Mouse (Mus musculus) erythroblast, embryonic 14.5 days (primary cell): ENCODE results near the gene Lef1. TPM values are rescaled to one million over a fixed set of nuclear protein-coding genes. Genes with fewer than 3 reads are reported as not detected.

Experiments
- H3K27me3 ChIP-seq: 2 replicates; pipeline ENCODE4 v1.6.1; 2012; ENCODE audit warnings: inconsistent platforms; ENCODE audit not compliant: control insufficient read depth
- H3K36me3 ChIP-seq: 2 replicates; pipeline ENCODE4 v1.6.1; 2012; ENCODE audit warnings: mild to moderate bottlenecking, inconsistent platforms; ENCODE audit not compliant: control insufficient read depth
- H3K4me1 ChIP-seq: 2 replicates; pipeline ENCODE4 v1.6.1; 2012; ENCODE audit warnings: inconsistent platforms; ENCODE audit not compliant: control insufficient read depth
- H3K4me3 ChIP-seq: replicated peaks from 2 replicates; pipeline ENCODE3; 2012; ENCODE audit warnings: moderate library complexity, mild to moderate bottlenecking, inconsistent platforms
- H3K9me3 ChIP-seq: 2 replicates; pipeline ENCODE4 v1.6.1; 2012; ENCODE audit warnings: low read length, inconsistent platforms, mixed read lengths; ENCODE audit not compliant: control insufficient read depth
- GATA1 ChIP-seq: IDR thresholded peaks from 2 replicates; pipeline ENCODE4 v1.6.1; 2012; ENCODE audit warnings: low read length, inconsistent platforms, mixed read lengths
- TAL1 ChIP-seq: IDR thresholded peaks from 3 replicates; pipeline ENCODE4 v1.6.1; 2012; ENCODE audit warnings: low read length, inconsistent platforms, mixed read lengths
- polyA plus RNA-seq: library from polyadenylated mRNA; stranded (reverse); fragments of >175 nt; gene quantifications from 2 replicates; pipeline ENCODE4 v1.2.3, GENCODE M21; 2012

Lef1 gene
- polyA plus RNA-seq, 1 experiment, result not detected

- Histone ChIP-seq H3K27me3 (no peaks in the 10 kb centered on the region), H3K36me3 (no peaks in the 10 kb centered on the region), H3K4me3 (no peak overlapping the region), H3K9me3 (no peaks in the 10 kb centered on the region), H3K4me1 (no peaks in the 10 kb centered on the region)
- TF ChIP-seq TAL1 (no peak), GATA1 (no peak)
These were observed 26.2 kb downstream of the Lef1 start for GRCm38 (mm10) chr3:131136455-131136854.

- Histone ChIP-seq H3K4me3 (no peak overlapping the region), H3K9me3 (no peaks in the 10 kb centered on the region), H3K36me3 (no peaks in the 10 kb centered on the region), H3K27me3 (no peaks in the 10 kb centered on the region), H3K4me1 (no peaks in the 10 kb centered on the region)
- TF ChIP-seq GATA1, result no peak
- no peak for TF ChIP-seq TAL1
These were observed 27.0 kb downstream of the Lef1 start for GRCm38 (mm10) chr3:131137119-131137781.

DNA sequence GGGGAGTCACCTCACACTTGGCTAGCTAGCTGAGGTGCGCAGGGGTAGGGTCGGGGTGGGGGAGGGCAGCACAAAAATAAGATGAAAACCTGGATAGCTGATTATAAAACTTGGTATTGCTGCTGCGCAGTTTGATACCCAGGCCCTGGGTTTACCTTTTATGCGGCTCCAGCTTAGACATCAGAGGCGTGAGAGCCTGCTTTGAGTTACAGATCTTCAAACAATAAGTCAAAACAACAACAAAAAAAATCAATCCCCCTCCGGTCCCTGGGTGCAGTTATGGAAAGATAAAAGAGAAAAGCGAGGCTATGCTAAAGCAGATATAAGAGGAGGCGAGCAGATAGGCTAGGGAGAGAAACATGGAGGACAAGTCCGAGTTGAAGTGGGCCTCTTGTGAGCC lies 28.0 kb downstream of the Lef1 start:
- Histone ChIP-seq H3K4me3 (no peak overlapping the region), H3K27me3 (peaks cover 2% of the 10 kb centered on the region; the same call in 1 of the 2 replicates), H3K4me1 (no peaks in the 10 kb centered on the region), H3K9me3 (no peaks in the 10 kb centered on the region), H3K36me3 (no peaks in the 10 kb centered on the region)
- TF ChIP-seq GATA1, result no peak
- no peak for TF ChIP-seq TAL1

DNA sequence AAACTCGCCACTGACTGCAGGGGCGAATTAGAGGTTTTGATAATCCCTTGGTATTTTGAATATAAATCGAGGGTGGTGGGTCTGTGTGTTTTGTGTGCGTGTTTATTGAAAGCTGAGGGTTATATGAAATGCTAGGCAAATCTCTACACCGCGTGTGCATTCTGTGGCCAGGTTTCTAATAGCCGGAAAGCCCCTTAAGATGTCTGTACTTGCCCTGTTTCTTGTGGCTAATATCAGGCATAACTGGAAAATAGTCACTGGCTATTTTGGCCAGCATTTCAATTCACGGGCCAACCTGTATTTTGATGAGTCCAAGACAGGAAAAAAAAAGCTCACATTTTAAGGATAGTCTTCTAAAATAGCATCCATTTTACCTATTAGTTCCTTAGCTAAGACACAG lies 28.5 kb downstream of the Lef1 start:
- Histone ChIP-seq H3K4me1 (no peaks in the 10 kb centered on the region), H3K9me3 (no peaks in the 10 kb centered on the region), H3K36me3 (no peaks in the 10 kb centered on the region), H3K27me3 (peaks cover 4% of the 10 kb centered on the region; the same call in 1 of the 2 replicates), H3K4me3 (no peak overlapping the region)
- TF ChIP-seq TAL1, result no peak
- no peak for TF ChIP-seq GATA1

DNA sequence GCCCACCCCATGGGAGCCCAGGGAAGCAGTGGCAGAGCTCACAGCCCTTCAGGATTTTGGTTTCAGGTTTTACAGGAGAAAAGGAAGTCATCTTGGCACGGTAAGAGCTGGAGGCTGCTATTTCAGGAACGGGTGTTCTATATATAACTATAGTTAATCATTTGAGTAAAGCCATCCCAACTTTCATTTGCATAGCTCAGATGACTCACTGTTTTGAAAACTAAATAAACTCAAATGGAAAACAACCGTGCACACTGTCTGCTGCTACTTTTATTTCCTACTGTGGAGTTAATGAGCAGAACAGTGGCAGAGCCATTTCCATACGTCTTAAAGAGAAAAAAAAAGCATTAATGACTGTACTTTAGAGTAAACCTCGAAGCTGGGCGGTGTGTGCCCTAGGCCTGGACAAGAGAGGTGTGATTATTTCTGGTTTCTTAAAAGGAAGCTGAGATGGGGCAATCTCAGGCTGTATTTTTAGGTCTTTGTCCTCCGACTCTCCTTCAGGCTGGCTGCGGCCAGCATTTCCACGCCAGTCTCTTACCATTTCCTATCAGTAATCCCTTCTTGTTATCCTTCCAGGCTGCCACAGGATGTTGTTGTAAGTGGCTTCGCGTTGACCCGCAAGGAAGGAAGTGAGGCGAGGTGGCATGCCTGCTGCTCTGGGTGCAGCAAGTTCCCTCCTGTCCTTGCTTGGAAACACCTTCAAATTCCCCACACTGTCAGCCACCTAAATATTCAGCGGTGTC lies 29.2 kb downstream of the Lef1 start:
- TF ChIP-seq GATA1, result no peak
- no peak for TF ChIP-seq TAL1
- Histone ChIP-seq H3K4me3 (no peak overlapping the region), H3K27me3 (peaks cover 4% of the 10 kb centered on the region; the same call in 1 of the 2 replicates), H3K36me3 (no peaks in the 10 kb centered on the region), H3K4me1 (no peaks in the 10 kb centered on the region), H3K9me3 (no peaks in the 10 kb centered on the region)

DNA sequence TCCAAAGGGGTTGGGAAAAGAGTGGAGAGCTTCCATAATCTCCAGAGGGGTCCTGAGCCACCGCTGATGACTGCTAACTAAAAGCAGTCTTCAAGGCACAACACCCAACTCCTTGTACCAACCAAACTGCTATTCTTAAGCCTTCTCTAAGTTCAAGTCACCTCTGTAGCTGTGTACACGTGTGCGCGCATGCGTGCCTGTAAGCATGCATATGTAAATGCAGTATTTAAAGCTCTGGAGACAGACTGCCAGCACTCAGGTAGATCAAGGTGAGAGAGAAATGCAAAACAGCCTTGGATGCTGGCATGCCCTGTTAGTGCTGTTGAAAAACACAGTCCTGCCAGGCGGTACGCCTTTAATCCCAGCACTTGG lies 29.8 kb downstream of the Lef1 start:
- no peak for TF ChIP-seq GATA1
- no peak for TF ChIP-seq TAL1
- no peaks in the 10 kb centered on the region for H3K9me3 ChIP-seq
- H3K27me3 ChIP-seq, result peaks cover 4% of the 10 kb centered on the region; the same call in 1 of the 2 replicates
- H3K36me3 ChIP-seq, result no peaks in the 10 kb centered on the region
- H3K4me3 ChIP-seq, result no peak overlapping the region
- H3K4me1 ChIP-seq, result no peaks in the 10 kb centered on the region

DNA sequence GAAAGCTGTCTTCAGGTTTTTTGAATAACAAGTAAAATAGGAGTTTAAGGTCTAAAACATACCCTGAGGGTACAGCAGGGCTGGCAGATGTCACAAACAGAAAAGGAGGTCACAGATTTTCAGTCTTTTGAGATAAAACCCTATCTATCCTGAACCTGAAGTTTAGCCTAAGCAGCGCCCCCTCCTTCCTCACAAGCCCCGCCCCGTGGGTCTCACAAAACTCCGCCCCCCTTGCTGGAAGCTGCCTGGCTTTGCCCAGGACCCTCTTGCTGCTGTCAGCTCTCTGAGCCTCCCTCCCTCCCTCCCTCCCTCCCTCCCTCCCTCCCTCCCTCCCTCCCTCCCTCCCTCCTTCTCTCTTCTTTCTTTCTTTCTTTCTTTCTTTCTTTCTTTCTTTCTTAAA lies 31.3 kb downstream of the Lef1 start:
- Histone ChIP-seq H3K4me3 (no peak overlapping the region), H3K4me1 (no peaks in the 10 kb centered on the region), H3K9me3 (no peaks in the 10 kb centered on the region), H3K36me3 (no peaks in the 10 kb centered on the region), H3K27me3 (peaks cover 4% of the 10 kb centered on the region; the same call in 1 of the 2 replicates)
- no peak for TF ChIP-seq GATA1
- TF ChIP-seq TAL1, result no peak

DNA sequence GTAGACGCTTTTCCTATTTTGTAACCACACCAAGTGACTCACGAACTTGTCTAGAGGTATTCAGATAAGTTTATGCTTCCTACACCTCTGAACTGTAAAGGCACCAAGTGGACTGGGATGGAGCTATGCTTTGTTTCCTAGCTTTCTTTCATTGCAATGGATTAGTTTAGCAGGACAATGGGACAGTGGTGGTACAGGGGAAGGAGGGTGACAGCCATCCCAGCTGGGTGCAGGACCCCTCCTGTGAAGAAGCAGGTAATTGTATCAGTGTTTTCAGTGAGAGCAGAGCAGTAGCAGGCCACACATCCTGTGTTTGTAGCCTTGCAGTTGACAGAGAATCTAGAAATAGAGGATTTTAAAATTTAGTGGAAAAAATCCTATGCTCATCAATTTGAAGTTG lies 34.0 kb downstream of the Lef1 start:
- Histone ChIP-seq H3K4me1 (no peaks in the 10 kb centered on the region), H3K27me3 (peaks cover 4% of the 10 kb centered on the region; the same call in 1 of the 2 replicates), H3K4me3 (no peak overlapping the region), H3K36me3 (no peaks in the 10 kb centered on the region), H3K9me3 (no peaks in the 10 kb centered on the region)
- no peak for TF ChIP-seq GATA1
- TF ChIP-seq TAL1, result no peak

DNA sequence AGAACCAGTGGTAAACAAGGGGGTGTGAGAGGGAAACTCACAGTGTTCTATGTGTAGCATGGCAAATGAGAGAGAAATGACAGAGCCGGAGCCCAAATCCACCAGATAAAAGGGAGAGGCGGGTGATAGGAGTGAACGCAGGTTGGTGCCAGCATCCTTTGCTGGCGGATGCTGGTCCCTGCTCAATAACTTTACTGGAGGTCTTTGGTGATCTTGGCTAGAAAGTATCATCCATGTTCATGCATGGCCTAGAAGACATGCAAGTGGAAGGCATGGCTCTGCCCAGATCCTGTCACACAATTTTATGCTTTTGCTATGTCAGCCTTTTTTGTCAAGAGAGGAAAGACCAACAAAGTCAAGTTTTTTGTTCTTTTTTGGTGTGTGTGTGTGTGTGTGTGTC lies 42.6 kb downstream of the Lef1 start:
- Histone ChIP-seq H3K27me3 (no peaks in the 10 kb centered on the region), H3K4me3 (no peak overlapping the region), H3K4me1 (no peaks in the 10 kb centered on the region), H3K36me3 (no peaks in the 10 kb centered on the region), H3K9me3 (no peaks in the 10 kb centered on the region)
- TF ChIP-seq GATA1 (no peak), TAL1 (no peak)
